Mouse (Mus musculus) mouse embryonic stem cell (cell line): ENCODE data around the gene Dusp23.

Source experiments
- in situ Hi-C, 2 experiments: fragments of 300-500 bp; cut with MboI; formaldehyde crosslinking; loops; 1 replicate in 1 of 2; 3 replicates in 1 of 2; pipeline ENCODE4 v1.14.3; 2019 to 2020; ENCODE audit warnings: low sequenced_read_pairs in 2 of 2, low pct_unique_long_range_greater_than_20kb in 1 of 2, mixed read lengths in 1 of 2; ENCODE audit not compliant: unreplicated experiment in 1 of 2

Gene Dusp23

DNA sequence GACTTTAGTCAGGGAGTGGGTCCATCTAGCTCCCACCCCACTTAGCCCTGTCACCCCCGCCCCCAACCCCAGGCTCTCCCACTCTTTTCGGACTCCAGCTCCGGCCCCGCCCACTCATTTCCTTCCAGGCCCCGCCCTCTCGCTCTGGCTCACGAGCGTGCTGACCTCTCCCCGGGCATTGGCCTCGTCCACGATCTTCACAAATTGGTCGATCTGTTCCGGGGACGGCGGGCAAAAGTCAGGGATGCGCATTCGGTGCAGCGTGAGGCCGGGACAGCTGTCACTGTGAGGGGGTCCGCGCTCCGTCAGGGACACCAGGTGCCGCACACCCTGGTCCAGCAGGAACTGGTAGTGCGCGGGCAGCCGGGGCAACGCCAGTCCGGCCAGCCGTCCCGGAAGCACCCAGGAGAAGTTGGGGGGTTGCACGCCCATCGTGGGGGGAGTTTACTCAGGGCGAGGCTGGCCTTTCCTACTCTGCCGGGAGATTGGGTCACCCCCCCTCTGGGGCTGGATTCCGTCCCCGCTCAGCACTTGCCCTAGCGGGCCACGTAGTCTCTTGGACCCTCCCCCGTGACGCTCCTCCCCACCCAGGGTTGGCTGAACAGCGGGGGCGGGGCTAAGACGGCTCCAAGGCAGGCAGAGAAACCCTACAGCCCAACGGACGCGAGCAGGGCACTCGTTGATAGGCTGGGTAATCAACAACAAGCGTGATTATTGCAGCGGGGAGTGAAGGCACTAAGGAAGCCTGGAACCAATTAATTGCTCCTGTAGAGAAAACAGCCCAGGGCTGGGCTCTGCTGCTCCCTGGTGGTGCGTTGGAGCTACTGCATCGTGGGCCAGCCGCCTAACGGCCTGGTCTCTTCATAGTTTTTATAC lies at the start of gene Dusp23:
Gene Dusp23, minus strand, starts transcription at position 512 of the 876 bp plus-strand sequence.
- in situ Hi-C loops, result loop anchor here (10.0 to 25.0 kb wide), 2 partner anchors 108 to 220 kb away; partner anchors contain the start of gene Cfap45 (in 1 of the 2)

- in situ Hi-C loops, result no loop called here
Observed at GRCm38 (mm10) chr1:172680742-172681141, 48.0 kb upstream of the Dusp23 start.

DNA sequence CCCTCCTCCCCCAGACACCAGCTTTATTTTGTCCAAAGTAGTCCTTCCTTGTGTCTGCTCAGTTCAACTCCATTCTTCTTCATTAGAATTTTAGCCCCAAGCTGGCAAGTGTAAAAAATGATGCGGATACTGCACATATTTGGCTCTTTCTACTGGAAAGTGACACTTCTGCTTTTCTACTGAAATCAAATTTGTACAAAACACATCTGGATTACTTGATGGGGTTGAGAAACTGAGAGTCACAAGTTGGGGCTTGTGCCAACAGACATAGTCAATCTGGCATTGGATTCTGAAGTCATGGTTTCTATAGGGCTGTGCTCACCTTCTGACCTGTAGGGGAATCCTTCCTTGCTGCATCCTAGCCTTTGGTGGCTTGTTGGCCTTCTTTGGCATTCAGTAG lies 38.0 kb upstream of the Dusp23 start:
- in situ Hi-C loops, result no loop called here

GRCm38 (mm10) chr1:172667597-172667996 lies 34.8 kb upstream of the Dusp23 start:
- in situ Hi-C loops, result no loop called here

GRCm38 (mm10) chr1:172665457-172665856 lies 32.7 kb upstream of the Dusp23 start:
- in situ Hi-C loops, result no loop called here

- in situ Hi-C loops, result loop anchor here in 1 of 2 experiments (10.0 kb wide), 1 partner anchor 45 kb away; no protein-coding TSS in a partner anchor
Observed at GRCm38 (mm10) chr1:172659688-172660087, 26.9 kb upstream of the Dusp23 start.

DNA sequence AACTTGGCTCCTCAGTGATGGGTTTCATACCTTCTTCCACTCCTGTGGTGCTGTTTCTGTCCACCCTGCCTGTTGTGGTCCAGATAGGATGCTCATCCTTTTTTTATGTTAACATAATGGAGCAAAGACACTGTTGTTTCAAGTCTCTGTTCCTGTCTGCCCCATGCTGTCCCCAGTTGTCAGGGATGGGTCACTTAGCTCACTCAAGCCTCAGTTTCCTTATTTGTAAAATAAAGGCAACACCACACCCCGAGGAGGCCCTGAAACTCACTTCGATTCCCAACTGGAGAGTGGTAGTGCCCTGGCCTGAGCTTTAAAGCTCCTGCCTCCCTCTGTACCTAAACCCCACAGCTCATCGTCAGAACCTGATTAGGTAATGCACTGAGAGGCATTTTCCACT lies 24.5 kb upstream of the Dusp23 start:
- in situ Hi-C loops, result loop anchor here in 1 of 2 experiments (10.0 kb wide), 1 partner anchor 48 kb away; no protein-coding TSS in a partner anchor

DNA sequence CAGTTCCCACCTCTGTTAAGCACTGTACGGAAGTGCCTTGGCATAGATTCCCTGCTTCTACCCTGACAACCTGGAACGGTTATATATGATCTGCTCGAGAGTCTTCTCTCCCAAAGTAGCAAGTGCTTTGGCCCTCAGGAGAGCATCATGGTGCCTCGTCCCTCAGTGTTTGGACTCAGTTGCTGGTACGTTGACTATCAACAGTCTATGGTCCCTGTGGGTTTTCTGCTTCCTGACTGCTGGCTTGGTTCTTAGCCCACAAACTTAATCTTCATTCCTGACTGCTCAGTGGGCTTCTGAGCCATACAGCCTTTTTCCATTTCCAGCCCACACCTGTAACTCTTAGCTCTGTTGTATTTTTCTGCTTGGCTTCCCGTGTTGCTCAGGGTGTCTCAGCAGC lies 21.1 kb upstream of the Dusp23 start:
- in situ Hi-C loops, result loop anchor here in 1 of 2 experiments (10.0 kb wide), 1 partner anchor 51 kb away; no protein-coding TSS in a partner anchor

DNA sequence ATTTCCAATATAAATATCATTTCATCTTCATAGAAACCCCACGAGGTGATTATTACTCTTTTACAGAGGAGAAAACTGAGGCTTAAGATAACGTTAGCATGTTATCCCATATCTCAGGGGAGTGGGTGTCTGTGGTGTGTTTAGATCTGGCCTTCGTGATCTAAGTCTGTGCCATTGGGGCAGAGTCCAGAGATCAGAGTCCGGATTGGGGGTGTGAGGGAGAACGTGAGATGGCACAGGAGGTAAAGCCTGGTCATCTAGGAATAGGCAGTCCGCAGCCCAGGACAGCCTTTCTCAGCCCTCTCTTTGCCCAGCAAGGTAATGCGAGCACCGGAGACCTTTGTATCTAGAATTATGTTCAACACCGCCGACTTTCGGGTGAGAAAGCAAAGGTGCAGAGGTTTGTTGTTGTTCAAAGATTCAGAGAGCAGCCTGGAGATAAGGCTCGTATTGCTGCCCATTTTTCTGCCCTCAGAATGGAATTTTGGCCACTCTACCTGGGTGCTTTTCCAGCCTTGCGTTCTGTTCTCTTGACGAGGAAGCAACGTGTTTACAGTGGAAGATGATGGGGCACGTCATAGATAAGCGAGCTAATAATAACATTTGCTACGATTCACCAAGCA lies 19.4 kb upstream of the Dusp23 start:
- in situ Hi-C loops, result loop anchor here in 1 of 2 experiments (10.0 kb wide), 1 partner anchor 53 kb away; no protein-coding TSS in a partner anchor

- in situ Hi-C loops, result loop anchor here in 1 of 2 experiments (10.0 kb wide), 1 partner anchor 53 kb away; no protein-coding TSS in a partner anchor
Observed at GRCm38 (mm10) chr1:172651288-172651987, 18.7 kb upstream of the Dusp23 start.

DNA sequence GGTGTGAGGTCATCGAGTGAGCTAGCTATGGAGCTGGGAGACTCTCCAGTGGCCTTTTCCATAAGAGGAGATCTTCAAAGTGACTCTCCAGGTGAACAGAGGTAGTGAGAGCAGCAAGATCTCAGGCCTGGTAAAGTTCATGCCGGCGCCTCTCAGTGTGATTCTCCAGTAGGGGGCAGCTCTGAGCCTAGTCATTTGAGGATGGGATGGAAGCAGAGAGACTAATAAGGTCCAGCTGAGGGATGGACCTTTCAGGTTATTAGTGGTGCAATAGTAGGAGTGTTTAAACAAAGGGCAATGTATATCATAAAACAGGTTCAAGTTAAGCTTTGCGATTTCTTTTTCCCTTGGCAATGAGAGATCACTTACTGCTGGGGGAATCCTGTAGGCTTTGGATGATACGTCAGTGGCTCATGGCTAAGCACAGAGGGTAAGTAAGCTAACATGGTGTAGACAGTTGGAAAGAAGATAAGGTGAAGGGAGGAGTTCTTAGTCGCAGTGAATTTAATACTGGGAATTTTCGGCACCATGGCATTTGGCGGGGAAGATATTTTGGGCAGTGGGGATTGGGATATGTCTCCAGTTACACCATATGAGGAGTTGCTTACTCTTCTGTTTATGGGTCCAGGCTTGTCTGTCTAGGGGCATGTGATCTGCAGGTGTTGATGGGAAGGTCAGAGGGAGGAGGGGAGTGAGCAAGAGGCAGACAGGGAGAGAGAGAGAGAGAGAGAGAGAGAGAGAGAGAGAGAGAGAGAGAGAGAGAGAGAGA lies 17.9 kb upstream of the Dusp23 start:
- in situ Hi-C loops, result loop anchor here in 1 of 2 experiments (10.0 kb wide), 1 partner anchor 54 kb away; no protein-coding TSS in a partner anchor

GRCm38 (mm10) chr1:172649396-172649795 lies 16.6 kb upstream of the Dusp23 start:
- in situ Hi-C loops, result loop anchor here in 1 of 2 experiments (25.0 kb wide), 1 partner anchor 237 kb away; no protein-coding TSS in a partner anchor

GRCm38 (mm10) chr1:172647236-172647635 lies 14.5 kb upstream of the Dusp23 start:
- in situ Hi-C loops, result loop anchor here in 1 of 2 experiments (25.0 kb wide), 1 partner anchor 235 kb away; no protein-coding TSS in a partner anchor

DNA sequence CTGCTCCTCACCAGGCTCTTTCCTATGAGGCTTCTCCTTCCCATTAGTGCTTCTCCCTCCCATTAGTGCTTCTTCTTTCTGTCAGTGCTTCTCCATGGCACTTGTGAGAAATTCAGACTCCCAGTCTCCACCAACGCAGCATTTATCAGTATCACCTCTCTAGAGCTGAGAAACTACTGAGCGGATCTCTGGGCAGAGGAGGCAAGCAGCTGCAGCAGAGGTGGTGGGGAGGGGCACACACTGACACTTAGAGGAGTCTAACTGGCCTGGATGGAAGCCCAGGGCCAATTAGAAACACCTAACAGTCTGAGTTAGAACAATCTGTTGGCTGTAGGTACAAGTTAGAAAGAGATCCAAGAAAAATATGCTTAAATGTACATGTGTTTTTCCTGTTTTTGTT lies 6.0 kb upstream of the Dusp23 start:
- in situ Hi-C loops, result loop anchor here (10.0 to 25.0 kb wide), 2 partner anchors 114 to 226 kb away; partner anchors contain the start of gene Cfap45 (in 1 of the 2)

DNA sequence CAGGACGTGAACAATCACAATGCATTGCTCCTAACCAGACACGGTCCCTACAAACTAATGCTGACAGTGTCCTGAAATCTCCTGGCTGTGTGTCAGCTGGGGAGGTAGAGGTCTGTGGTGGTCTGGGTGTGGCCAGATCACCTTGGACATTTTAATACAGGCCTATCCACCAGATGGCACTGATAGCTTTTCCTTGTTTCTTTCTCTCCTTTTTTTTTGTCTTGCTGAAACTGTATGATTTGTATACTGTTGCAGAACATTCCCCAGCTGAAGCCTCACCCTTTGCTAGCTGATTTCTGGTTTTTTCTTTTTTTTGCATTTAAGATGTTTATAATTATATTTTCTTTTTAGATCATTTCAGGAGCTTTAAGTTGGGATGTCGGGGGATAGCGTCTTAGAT lies 5.0 kb upstream of the Dusp23 start:
- in situ Hi-C loops, result loop anchor here (10.0 to 25.0 kb wide), 2 partner anchors 113 to 226 kb away; partner anchors contain the start of gene Cfap45 (in 1 of the 2)

DNA sequence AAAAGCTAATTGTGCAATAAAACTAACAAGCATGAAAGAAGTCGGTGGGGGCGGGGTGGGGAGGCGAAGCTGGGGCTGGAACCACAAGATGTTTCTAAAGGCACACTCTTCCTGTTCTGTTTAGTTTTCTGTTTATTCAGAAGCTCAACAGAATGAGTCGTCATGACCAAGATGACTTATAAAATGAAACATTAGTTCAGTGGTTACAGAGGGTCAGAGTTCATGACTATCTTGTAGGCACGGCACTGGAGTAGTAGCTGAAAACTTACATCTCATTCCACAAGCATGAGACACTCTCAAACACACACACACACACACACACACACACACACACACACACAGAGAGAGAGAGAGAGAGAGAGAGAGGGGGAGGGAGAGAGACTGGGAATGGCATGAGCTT lies 3.5 kb upstream of the Dusp23 start:
- in situ Hi-C loops, result loop anchor here (10.0 to 25.0 kb wide), 2 partner anchors 111 to 224 kb away; partner anchors contain the start of gene Cfap45 (in 1 of the 2)

- in situ Hi-C loops, result loop anchor here (10.0 to 25.0 kb wide), 2 partner anchors 110 to 223 kb away; partner anchors contain the start of gene Cfap45 (in 1 of the 2)
Observed at GRCm38 (mm10) chr1:172635258-172635657, 2.5 kb upstream of the Dusp23 start.
